Mouse (Mus musculus) cerebellum, adult 8-10 months (tissue): ENCODE measurements at regions not wholly inside any gene's neighbourhood (a gene's known extent, or its start where the extent isn't known, plus 50 kb on each side); places are given as distances from the start of the nearest gene placed in this dataset.
A peak's percentile ranks its signal among the peaks of the same experiment; 100 is the strongest.

Experiments used
- DNase-seq: peaks from one replicate; pipeline ENCODE4 v3.0.0; 2022

DNA sequence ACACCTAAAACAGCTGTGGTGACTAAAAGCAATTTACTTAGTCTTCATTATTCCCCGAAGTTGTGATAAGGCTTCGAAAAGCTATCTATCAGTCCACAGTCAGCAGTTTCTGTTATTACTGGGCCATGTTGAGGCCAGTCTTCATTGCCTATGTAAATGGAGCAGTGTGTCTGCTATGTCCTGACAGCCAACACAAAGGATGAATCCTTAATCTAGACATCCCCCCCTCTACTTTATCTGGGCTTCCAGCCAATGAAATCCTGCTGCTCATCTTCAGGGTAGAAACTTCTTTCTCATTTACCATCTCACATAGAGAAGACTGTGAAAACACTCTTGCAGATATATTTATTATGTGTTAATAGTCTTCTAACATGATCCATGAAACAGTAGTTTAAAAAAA lies 1817.9 kb upstream of the Tmeff2 start:
- no peak for DNase-seq

GRCm38 (mm10) chr1:49099573-49099972 lies 1800.9 kb upstream of the Tmeff2 start:
- DNase-seq: peak; percentile 50

DNA sequence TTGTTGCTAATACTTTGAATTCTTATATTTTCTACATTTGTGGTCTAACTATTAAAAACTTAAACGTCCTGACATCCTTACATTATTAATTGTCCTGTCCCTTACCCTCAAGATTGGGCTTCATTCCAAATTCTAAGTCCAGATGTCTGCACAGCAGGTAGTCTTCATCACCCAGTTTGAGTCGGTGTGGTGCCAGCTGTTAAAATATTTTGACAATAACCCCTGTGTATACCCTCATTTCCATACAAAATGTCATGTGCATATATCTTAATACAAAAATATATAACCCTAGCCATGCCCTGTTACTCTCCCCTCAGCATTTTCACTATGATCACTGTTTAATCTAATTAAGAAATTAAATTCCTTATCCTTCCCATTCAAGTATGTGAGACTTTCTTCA lies 1791.4 kb upstream of the Tmeff2 start:
- peak; percentile 20 for DNase-seq

- no peak for DNase-seq
Measured at GRCm38 (mm10) chr1:49109511-49109910, 1790.9 kb upstream of the Tmeff2 start.
